Mouse (Mus musculus): ENCODE results near the gene Pik3c2g. TPM values are rescaled to one million over a fixed set of nuclear protein-coding genes. Genes with fewer than 3 reads are reported as not detected.
A peak's percentile ranks its signal among the peaks of the same experiment; 100 is the strongest.

Gene Pik3c2g
- polyA plus RNA-seq, 1 experiment: 0.36 TPM

- DNase-seq (ENCODE audit: low read depth): peak; percentile 67
These were observed 151.3 kb downstream of the Pik3c2g start for GRCm38 (mm10) chr6:139738350-139738749.

GRCm38 (mm10) chr6:139742693-139743432 is 155.8 kb downstream of the Pik3c2g start:
- TF ChIP-seq CTCF (IDR thresholded peaks at IDR 0.05; ENCODE audit: borderline replicate concordance, extremely low read depth, insufficient read depth, insufficient read length): no peak
- no peak for TF ChIP-seq POLR2A (IDR thresholded peaks at IDR 0.05; ENCODE audit: borderline replicate concordance, extremely low read depth, insufficient read depth, insufficient read length, poor library complexity, severe bottlenecking)
- no peak for DNase-seq (ENCODE audit: low read depth)

More at GRCm38 (mm10) chr6:139738350-139738749, 151.3 kb downstream of the Pik3c2g start:
- TF ChIP-seq POLR2A (IDR thresholded peaks at IDR 0.05; ENCODE audit: borderline replicate concordance, extremely low read depth, insufficient read depth, insufficient read length, poor library complexity, severe bottlenecking): no peak
- TF ChIP-seq CTCF (IDR thresholded peaks at IDR 0.05; ENCODE audit: borderline replicate concordance, extremely low read depth, insufficient read depth, insufficient read length): no peak

- DNase-seq (ENCODE audit: low read depth): peak; percentile 65
- TF ChIP-seq POLR2A (IDR thresholded peaks at IDR 0.05; ENCODE audit: borderline replicate concordance, extremely low read depth, insufficient read depth, insufficient read length, poor library complexity, severe bottlenecking) (no peak), CTCF (IDR thresholded peaks at IDR 0.05; ENCODE audit: borderline replicate concordance, extremely low read depth, insufficient read depth, insufficient read length) (no peak)
These were observed 159.9 kb downstream of the Pik3c2g start for GRCm38 (mm10) chr6:139746758-139747479.

DNA sequence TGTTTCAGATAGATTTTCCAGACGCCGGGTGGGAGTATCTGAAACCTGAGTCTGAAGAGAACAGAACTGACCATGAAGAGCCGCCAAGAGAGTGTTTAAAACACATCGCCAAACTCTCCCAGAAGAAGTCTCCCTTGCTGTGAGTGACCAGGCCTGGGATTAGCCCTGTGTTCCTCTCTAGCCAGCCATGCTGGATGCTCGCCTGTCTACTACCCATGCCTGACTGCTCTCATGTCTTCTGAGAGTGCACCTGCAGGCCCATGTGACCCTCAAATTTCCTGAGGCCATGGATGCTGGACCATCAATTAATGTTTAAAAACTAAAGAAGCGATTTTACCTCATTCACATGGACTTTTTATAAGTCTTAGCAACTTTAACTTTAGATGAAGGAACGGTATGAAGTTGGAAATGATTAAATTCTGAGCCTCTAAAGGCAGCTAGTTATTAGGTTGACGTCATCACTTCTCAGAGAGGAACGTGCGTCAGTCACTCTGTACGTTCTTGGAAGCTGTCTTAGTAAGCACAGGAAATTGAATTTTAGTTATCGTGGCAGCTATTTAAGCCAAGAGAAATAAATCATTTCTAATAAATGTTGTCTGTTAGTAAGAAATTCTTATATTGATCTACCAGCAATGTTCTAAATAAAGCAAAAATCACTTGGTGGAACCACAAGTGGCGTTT is 161.2 kb downstream of the Pik3c2g start:
- DNase-seq (ENCODE audit: low read depth): no peak
- TF ChIP-seq CTCF (IDR thresholded peaks at IDR 0.05; ENCODE audit: borderline replicate concordance, extremely low read depth, insufficient read depth, insufficient read length) (no peak), POLR2A (IDR thresholded peaks at IDR 0.05; ENCODE audit: borderline replicate concordance, extremely low read depth, insufficient read depth, insufficient read length, poor library complexity, severe bottlenecking) (no peak)

DNA sequence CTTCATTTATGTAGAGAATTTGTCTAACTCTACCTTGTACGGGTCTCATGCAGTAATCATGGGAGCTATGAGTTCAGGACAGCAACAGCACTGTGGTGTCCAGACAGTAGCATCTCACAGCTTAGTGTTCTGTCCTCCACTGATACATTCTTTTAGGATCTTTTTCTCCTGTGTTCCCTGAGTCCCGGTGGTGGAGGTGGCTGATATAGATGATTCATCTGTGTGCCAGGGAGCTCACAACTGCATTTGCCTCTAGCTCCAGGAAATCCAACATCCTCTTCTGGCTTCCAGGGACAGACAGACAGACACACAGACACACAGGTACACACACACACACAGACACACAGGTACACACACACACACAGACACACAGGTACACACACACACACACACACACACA is 163.6 kb downstream of the Pik3c2g start:
- TF ChIP-seq POLR2A (IDR thresholded peaks at IDR 0.05; ENCODE audit: borderline replicate concordance, extremely low read depth, insufficient read depth, insufficient read length, poor library complexity, severe bottlenecking) (no peak), CTCF (IDR thresholded peaks at IDR 0.05; ENCODE audit: borderline replicate concordance, extremely low read depth, insufficient read depth, insufficient read length) (no peak)
- no peak for DNase-seq (ENCODE audit: low read depth)

GRCm38 (mm10) chr6:139751022-139751421 is 164.0 kb downstream of the Pik3c2g start:
- TF ChIP-seq CTCF (IDR thresholded peaks at IDR 0.05; ENCODE audit: borderline replicate concordance, extremely low read depth, insufficient read depth, insufficient read length) (no peak), POLR2A (IDR thresholded peaks at IDR 0.05; ENCODE audit: borderline replicate concordance, extremely low read depth, insufficient read depth, insufficient read length, poor library complexity, severe bottlenecking) (no peak)
- peak; percentile 50 for DNase-seq (ENCODE audit: low read depth)

DNA sequence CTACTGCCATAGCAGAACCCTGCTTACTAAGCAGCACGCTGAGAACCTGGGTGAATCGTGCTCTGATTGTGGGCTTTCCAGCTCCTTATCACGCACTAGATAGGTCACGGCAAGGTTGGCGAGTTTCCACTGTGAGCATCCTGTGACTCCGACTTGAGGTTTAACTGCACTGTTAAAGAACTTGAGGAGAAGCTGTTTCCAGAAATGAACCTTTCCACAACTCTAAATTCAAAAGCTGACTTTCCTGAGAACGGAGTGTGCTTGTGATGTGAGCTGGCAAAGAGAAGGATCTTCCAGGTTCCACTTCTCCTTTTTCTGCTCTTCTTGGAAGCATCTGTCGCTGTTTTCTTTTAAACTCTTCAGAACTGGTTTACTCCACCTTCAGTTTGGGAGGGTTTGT is 170.9 kb downstream of the Pik3c2g start:
- no peak for DNase-seq (ENCODE audit: low read depth)
- no peak for TF ChIP-seq POLR2A (IDR thresholded peaks at IDR 0.05; ENCODE audit: borderline replicate concordance, extremely low read depth, insufficient read depth, insufficient read length, poor library complexity, severe bottlenecking)
- no peak for TF ChIP-seq CTCF (IDR thresholded peaks at IDR 0.05; ENCODE audit: borderline replicate concordance, extremely low read depth, insufficient read depth, insufficient read length)

DNA sequence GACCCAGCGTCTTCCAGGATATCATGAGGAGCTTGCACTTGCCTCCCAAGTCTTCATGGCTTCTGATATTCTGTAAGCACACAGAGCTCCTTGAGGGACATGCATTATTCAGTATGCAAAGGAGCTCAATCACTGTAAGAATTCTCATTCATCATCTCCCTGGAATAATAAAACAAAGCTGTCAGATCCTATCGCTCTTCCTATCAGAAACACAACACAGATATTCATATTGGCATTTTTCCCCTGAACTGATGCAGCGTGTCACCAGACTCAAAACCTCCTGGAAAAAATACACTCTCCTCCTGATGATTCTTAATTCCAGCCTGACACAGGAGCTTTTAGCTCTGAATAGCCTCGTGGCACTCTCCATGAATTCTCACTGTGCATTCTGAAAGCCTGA is 174.0 kb downstream of the Pik3c2g start:
- peak; percentile 71 for DNase-seq (ENCODE audit: low read depth)
- no peak for TF ChIP-seq CTCF (IDR thresholded peaks at IDR 0.05; ENCODE audit: borderline replicate concordance, extremely low read depth, insufficient read depth, insufficient read length)
- TF ChIP-seq POLR2A (IDR thresholded peaks at IDR 0.05; ENCODE audit: borderline replicate concordance, extremely low read depth, insufficient read depth, insufficient read length, poor library complexity, severe bottlenecking): no peak

GRCm38 (mm10) chr6:139764398-139764797 is 177.4 kb downstream of the Pik3c2g start:
- no peak for DNase-seq (ENCODE audit: low read depth)
- no peak for TF ChIP-seq POLR2A (IDR thresholded peaks at IDR 0.05; ENCODE audit: borderline replicate concordance, extremely low read depth, insufficient read depth, insufficient read length, poor library complexity, severe bottlenecking)

DNA sequence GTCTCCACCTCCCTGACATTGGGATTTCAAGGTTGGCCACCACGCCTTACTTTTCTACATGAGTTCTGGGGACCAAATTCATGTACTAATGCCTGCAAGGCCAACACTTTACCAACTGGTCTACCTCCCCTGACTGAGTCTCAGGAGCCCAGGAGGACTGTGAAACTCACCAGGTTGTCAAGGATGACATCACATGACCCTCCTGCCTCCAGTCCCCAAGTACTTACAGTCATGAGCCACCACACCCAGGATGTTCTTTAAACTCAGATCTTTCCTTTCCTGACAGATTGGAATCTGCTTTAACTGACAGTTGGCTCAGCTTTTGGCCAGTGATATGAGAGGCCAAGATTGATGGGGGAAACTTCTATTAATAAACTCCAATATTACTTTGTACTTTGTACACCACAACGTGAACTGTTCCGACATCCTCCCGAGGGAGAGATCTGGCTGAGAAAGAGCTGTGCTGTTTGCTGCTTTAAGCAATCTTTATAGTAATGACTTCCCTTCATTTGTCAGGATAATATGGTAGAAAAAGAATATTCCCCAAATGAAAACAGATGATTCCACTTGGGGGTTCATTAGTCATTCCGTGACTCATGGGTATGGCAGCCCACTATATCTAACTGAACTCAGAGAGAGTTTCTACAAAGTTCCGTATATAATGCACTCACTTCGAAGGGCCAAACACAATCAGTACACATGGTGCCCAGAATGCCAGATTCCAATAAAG is 182.9 kb downstream of the Pik3c2g start:
- TF ChIP-seq CTCF (IDR thresholded peaks at IDR 0.05; ENCODE audit: borderline replicate concordance, extremely low read depth, insufficient read depth, insufficient read length) (no peak), POLR2A (IDR thresholded peaks at IDR 0.05; ENCODE audit: borderline replicate concordance, extremely low read depth, insufficient read depth, insufficient read length, poor library complexity, severe bottlenecking) (no peak)
- no peak for DNase-seq (ENCODE audit: low read depth)

DNA sequence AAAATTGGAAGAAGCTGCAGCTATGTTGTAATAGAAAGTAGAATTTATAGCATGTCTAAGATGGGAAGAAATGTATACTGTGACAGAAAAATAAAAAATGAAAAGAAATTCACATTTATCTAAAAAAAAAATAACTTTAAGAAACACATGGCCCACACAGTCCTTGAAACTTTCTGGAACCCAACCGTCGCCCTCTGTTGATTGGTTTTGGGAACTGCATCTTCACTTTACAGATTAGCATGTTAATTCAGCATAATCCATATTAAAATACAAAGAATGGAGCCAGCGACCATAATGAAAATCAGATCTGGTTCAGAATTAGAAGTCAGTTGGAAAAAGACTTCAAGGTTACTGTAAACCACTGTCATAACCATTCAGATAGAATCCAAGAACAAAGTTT is 183.5 kb downstream of the Pik3c2g start:
- TF ChIP-seq CTCF (IDR thresholded peaks at IDR 0.05; ENCODE audit: borderline replicate concordance, extremely low read depth, insufficient read depth, insufficient read length): peak; percentile 28; the same call in 1 of the 2 replicates
- TF ChIP-seq POLR2A (IDR thresholded peaks at IDR 0.05; ENCODE audit: borderline replicate concordance, extremely low read depth, insufficient read depth, insufficient read length, poor library complexity, severe bottlenecking): no peak
- DNase-seq (ENCODE audit: low read depth): no peak

All from brain, embryonic 14.5 days (tissue).